Mouse (Mus musculus) CD8-positive naive resting alpha-beta T cell, adult 2 months (primary cell): ENCODE measurements around the gene Rhd.
A peak's percentile ranks its signal among the peaks of the same experiment; 100 is the strongest.

Source experiments
- DNase-seq, 2 experiments: peaks; one replicate each; pipeline ENCODE4 v3.0.0; 2022; ENCODE audit warnings: low read depth in 2 of 2, low spot score in 2 of 2

The Rhd gene

DNA sequence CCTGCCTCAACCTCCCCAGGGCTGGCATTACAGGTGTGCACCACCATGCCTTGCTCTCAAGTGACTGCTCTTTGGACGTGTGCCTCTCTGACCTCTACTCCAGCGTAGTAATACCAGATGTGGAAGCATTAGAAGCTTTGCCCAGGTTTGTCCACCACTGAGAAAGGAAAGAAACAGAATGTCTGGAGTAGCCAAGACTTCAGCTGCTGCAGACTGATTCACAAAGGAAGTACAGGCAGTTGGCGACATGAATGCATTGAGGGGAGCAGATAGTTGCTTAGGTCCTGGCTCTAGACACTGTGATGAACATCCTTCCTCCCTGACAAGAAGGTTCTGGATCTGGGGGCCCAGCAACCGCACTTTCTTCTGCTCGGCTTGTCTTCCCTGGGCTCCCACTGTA is 8.3 kb upstream of the Rhd start:
- DNase-seq = no peak

GRCm38 (mm10) chr4:134856501-134856900 is 7.8 kb upstream of the Rhd start:
- DNase-seq = no peak

DNA sequence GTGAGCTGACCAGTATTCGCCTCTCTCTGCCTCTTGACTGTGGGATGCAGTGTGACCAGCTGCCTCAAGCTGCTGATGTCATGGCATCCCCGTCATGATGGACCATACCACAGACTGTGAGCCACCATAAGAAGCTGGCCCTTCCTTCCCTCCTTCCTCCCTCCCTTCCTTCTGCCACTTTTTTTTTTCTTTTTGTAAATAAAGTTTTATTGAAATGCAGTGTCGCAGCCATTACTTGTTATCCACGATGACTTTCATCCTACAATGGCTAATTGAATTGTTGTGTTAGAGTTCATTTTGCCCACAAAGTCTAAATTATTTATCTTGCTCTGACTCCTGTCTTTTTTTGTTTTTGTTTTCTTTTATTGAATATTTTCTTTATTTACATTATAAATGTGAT is 5.8 kb upstream of the Rhd start:
- DNase-seq = no peak

GRCm38 (mm10) chr4:134861884-134862283 is 2.5 kb upstream of the Rhd start:
- DNase-seq = no peak

GRCm38 (mm10) chr4:134862996-134863395 is 1.3 kb upstream of the Rhd start:
- DNase-seq = no peak

GRCm38 (mm10) chr4:134865340-134865739 is 1.0 kb downstream of the Rhd start:
- DNase-seq = no peak

DNA sequence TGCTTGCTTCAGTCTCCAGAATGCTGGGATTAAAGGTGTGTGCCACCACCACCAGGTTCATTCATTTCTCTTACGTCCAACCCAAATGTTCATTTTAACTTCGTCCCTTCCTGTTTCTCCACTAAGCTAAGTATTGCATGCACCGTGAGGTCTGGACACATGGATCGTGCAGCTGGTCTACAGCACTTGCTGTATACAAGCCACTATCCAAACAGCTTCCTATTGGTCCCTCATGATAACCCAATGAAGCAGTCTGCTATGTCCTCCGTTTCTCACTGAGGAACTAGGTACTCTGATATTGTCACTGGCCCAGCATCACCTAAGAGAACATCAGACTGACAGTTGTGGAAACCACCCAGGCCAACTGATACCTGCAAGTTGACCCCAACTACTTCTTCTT is 1.5 kb downstream of the Rhd start:
- DNase-seq = no peak

DNA sequence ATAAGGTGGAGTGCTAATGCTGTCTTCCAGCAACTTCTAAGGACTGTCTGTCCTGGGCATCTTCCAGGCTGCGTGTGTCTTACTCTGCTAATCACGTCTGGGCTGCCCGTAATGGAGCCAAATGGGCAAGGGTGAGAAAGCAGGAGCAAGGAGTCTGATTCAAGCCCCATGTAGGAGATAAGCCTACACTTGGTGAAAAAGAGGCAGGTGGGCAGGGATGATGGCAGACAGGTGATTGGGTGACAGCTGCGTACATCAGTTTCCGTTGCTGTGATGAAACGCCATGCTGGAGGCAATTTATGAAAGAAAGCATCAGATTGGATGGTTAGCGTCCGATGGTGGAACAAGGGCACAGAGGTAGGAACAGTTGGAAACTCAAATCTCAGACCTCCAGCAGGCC is 2.9 kb downstream of the Rhd start:
- DNase-seq = no peak

DNA sequence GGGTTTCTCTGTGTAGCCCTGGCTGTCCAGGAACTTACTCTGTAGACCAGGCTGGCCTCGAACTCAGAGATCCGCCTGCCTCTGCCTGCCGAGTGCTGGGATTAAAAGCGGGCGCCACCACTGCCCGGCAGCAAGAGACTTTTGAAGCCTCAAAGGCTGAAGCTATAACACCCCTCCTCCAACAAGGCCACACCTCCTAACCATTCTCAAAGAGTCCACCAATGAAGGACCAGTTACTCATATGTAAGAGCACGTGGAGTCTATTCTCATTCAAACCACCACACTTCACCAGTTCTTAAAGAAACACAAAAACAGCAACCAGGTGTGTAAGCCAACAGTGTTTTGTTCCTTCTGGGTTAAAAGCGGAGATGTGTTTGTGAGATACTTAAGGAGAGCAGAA is 3.3 kb downstream of the Rhd start:
- no peak for DNase-seq

DNA sequence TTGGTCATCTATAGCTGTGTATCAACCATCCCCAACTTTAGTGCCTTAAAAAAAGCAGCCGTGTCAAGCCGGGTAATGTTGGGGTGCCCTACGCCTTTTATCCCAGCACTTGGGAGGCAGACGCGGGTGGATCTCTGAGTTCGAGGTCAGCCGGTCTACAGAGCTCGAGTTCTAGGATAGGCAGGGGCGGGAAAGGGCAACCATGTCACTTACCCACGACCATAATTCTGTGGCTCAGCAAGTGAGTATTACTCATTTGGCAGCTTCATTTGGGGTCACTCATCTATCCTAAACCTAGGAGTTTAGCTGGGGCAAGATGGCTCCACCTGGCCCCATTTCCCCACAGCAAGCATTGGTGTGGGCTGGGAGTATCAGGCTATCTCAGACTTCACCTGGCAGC is 3.7 kb downstream of the Rhd start:
- no peak for DNase-seq

GRCm38 (mm10) chr4:134868490-134868889 is 4.2 kb downstream of the Rhd start:
- no peak for DNase-seq

DNA sequence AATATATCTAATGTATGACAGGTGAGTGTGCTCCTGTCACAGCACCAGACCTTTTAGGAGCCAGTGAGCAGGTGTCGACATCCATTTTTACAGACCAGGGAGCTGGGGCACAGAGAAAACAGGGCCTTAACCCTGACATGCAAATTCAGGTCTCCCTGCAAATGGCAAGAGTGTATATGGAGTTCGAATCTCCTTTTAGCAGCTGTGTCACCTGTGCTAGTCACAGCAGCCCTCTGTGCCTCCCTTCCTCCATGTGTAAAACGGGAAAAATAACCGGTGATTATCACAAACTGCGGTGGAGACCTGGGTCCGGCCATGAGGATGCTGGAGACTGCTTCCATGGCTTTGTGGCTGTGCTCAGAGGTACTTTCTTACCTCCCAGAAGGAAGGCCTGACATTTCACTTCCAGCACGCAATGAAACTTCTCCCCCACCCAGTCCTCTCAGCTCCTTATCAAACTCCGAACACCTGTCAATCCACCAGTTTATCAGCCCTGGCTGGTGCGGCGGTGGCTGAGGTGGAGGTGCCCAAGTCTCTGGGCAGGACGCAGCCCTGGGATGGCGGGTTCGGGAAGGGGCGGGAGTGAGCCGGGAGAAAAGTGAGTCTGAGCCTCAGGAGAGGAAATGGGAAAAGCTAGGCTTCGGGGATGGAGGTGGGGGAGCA is 4.9 kb downstream of the Rhd start:
- no peak for DNase-seq

DNA sequence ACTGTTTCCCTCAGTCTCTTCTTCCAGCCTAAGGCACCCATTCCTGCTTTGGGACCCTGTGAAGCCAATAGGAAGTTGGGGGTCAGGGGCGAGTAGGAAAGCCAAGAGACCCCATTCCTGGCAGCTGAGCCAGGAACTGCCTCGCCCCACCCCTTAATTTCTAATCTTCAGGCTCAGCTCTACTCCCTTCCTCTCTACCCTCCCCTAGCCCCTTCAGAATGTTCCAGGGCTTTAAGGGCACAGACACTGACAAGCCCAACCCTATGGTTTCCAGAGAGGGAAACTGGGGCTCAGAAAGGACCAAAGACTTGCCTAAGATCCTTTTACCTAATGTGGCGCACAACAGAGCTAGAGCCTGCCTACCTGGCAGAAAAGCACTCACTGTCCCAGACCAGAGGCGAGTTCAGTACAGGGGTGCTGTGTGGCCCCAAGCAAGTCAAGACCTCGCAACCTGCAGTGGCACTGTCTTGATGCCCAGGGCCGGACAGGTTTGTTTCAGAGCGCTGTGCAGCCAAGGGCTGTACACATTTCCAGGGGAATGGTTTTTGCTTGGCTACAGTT is 5.6 kb downstream of the Rhd start:
- DNase-seq = no peak

- no peak for DNase-seq
Observed at GRCm38 (mm10) chr4:134871477-134871876, 7.1 kb downstream of the Rhd start.

GRCm38 (mm10) chr4:134871950-134872349 is 7.6 kb downstream of the Rhd start:
- no peak for DNase-seq

GRCm38 (mm10) chr4:134876171-134876570 is 11.8 kb downstream of the Rhd start:
- DNase-seq = no peak

- peak; percentile 44 to 66 for DNase-seq
Observed at GRCm38 (mm10) chr4:134879410-134879981, 15.2 kb downstream of the Rhd start.

GRCm38 (mm10) chr4:134880041-134880440 is 15.7 kb downstream of the Rhd start:
- peak in 1 of 2 experiments; percentile 12 for DNase-seq

GRCm38 (mm10) chr4:134883266-134883665 is 18.9 kb downstream of the Rhd start:
- peak; percentile 14 to 42 for DNase-seq

GRCm38 (mm10) chr4:134883808-134884207 is 19.5 kb downstream of the Rhd start:
- no peak for DNase-seq

DNA sequence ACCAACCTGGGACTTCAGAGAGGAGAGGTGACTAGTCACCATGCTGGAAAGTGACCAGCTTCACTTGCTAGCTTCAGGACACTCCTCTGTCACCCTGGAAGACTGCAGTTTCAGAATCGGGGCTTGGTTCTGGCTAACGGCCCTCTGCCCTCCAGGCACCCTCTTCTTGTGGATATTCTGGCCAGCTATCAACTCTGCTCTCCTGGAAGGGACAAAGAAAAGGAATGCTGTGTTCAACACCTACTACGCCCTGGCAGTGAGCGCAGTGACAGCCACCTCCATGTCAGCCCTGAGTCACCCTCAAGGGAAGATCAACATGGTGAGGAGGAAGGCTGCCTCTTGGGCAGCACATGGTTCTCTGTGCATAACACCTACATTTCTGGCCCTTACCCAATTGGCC is 20.0 kb downstream of the Rhd start:
- DNase-seq = no peak

DNA sequence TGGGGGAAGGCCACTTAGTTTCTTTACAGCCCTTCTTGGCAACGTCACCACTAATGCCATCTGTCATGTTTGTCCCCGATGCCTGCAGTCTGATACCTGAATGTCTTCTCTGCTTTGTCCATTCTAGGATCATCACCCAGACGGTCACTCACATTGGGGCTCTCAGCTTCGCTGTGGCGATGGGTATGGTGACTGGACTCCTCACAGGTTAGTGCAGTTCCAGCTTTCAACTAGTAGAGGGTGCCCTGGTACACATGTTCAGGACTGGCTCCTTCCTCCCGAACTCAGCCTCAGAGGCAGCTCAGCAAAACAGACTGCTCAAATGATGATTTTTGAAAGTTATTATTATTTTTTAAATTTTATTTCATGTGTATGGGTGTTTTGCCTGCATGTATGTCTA is 27.8 kb downstream of the Rhd start:
- peak; percentile 45 to 64 for DNase-seq

DNA sequence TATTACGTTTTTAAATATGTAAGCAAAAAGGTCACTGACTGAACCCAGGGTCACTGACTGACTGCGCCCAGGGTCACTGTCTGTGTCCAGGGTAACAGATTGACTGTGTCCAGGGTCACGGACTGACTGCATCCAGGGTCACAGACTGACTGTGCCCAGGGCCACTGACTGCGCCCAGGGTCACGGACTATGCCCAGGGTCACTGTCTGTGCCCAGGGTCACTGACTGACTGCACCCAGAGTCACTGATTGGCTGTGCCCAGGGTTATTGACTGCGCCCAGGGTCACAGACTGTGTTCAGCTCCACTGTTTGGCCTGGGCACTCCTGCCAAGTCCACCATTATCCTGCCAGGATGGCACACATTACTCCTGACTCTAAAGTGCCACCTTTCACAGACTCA is 32.9 kb downstream of the Rhd start:
- DNase-seq = no peak
